Mouse (Mus musculus) liver, adult 2 months (tissue): ENCODE data around the gene Dennd2a. TPM values are rescaled to one million over a fixed set of nuclear protein-coding genes. Genes with fewer than 3 reads are reported as not detected.

Experiments
- DNase-seq: peaks from one replicate; pipeline ENCODE4 v3.0.0-alpha.2; 2011; ENCODE audit warnings: low read depth, low spot score; ENCODE audit errors: extremely low read depth
- H3K27ac ChIP-seq: fragments of 200-500 bp; replicated peaks from 2 replicates; pipeline ENCODE4 v1.5.1; 2012; ENCODE audit warnings: low read depth, mild to moderate bottlenecking, control low read depth, inconsistent platforms, low read length; ENCODE audit not compliant: insufficient read depth
- H3K27me3 ChIP-seq: fragments of 200-500 bp; 2 replicates; pipeline ENCODE4 v1.6.1; 2012; ENCODE audit warnings: mild to moderate bottlenecking, moderate library complexity, low read length, inconsistent platforms; ENCODE audit not compliant: control insufficient read depth, insufficient read depth
- H3K36me3 ChIP-seq: fragments of 200-500 bp; 2 replicates; pipeline ENCODE4 v1.6.1; 2012; ENCODE audit warnings: low read length, inconsistent platforms; ENCODE audit not compliant: control insufficient read depth, insufficient read depth
- H3K4me1 ChIP-seq: fragments of 200-500 bp; 2 replicates; pipeline ENCODE4 v1.6.1; 2011; ENCODE audit warnings: low read length; ENCODE audit not compliant: control insufficient read depth, insufficient read depth
- H3K4me3 ChIP-seq: fragments of 200-500 bp; 2 replicates; pipeline ENCODE4 v1.5.1; 2011; ENCODE audit warnings: low read depth, mild to moderate bottlenecking, control low read depth, low read length, moderate library complexity; ENCODE audit not compliant: insufficient read depth
- H3K79me2 ChIP-seq: fragments of 200-500 bp; 2 replicates; pipeline ENCODE4 v1.6.1; 2012; ENCODE audit warnings: inconsistent platforms, mild to moderate bottlenecking, low read length, moderate library complexity; ENCODE audit not compliant: control insufficient read depth, insufficient read depth
- H3K9ac ChIP-seq: fragments of 200-500 bp; 2 replicates; pipeline ENCODE4 v1.6.1; 2012; ENCODE audit warnings: low read depth, mild to moderate bottlenecking, control low read depth, inconsistent platforms, low read length
- CTCF ChIP-seq: fragments of 200-500 bp; IDR thresholded peaks from 2 replicates; pipeline ENCODE4 v1.5.1; 2011; ENCODE audit warnings: low read depth, low read length, control low read depth
- POLR2A ChIP-seq: fragments of 200-500 bp; IDR thresholded peaks from 2 replicates; pipeline ENCODE4 v1.6.1; 2011; ENCODE audit warnings: low read length, control low read depth; ENCODE audit not compliant: insufficient read depth; ENCODE audit errors: extremely low read depth
- WGBS: fragments of 180-500 bp; shearing (Covaris S2); methylation state at CpG from one replicate; pipeline ENCODE4 v1.1.7; 2018; 5-methylcytosine and 5-hydroxymethylcytosine counted together
- polyA plus RNA-seq: library from polyadenylated mRNA; depleted of rRNA; stranded (reverse); fragments of >200 nt; gene quantifications from 2 replicates; pipeline ENCODE4 v1.2.3, GENCODE M21; 2012
- total RNA-seq: library from RNA; depleted of rRNA; stranded (reverse); fragments of >200 nt; gene quantifications from 2 replicates; pipeline ENCODE4 v1.2.3, GENCODE M21; 2014

Gene Dennd2a
- total and polyA plus RNA-seq, 2 experiments = 1.3 to 2.0 TPM

- TF ChIP-seq CTCF (no peak), POLR2A (no peak)
- 69% methylated on average over 6 of the region's 6 CpGs for WGBS
- Histone ChIP-seq H3K9ac (no peak overlapping the region), H3K4me1 (no peaks in the 10 kb centered on the region), H3K4me3 (no peak overlapping the region), H3K27me3 (no peaks in the 10 kb centered on the region), H3K36me3 (no peaks in the 10 kb centered on the region), H3K79me2 (no peaks in the 10 kb centered on the region), H3K27ac (peak overlapping the region; percentile 65; the same call in 1 of the 2 replicates)
- no peak for DNase-seq
Observed at GRCm38 (mm10) chr6:39515739-39516131, 41.9 kb downstream of the Dennd2a start.

DNA sequence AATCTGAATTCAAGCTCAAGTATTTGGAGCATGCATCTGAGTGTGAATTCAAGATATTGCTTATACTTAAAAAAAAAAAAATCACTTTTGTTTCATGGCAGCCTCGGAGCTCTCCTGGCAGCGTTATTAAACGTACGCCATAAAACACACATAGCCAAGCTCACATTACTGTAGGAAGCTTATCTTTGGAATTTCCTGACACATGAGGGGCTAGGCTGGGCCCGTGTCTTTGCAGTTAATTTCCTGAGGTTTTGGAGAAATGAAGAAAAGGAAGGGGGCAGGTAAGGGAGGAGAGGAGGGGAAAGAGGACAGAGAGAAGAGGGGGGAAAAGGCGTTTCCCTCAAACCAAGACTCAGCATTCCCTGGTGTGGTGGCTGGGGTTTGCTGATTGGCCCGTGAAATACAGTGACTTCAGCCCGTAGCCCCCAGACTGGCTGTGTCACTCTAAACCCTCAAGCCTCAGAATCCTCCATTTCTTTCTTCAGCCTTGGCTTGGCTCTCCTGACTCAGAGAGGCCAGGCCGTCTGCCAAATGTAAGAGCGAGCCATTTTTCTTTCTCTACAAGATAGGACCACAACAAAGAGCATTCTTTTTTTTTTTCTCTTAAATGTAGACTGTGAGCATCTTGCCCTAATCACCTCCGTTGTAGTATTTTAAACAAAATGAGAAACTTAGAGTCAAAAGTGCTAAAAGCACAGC lies 42.5 kb downstream of the Dennd2a start:
- H3K4me3 ChIP-seq = no peak overlapping the region
- no peaks in the 10 kb centered on the region for H3K27me3 ChIP-seq
- H3K36me3 ChIP-seq = no peaks in the 10 kb centered on the region
- 73% methylated on average over 11 of the region's 11 CpGs for WGBS
- H3K27ac ChIP-seq = 0 out of 2 replicates have a peak overlapping the region, but pooled peaks have one; percentile 10
- H3K4me1 ChIP-seq = no peaks in the 10 kb centered on the region
- TF ChIP-seq CTCF (no peak), POLR2A (no peak)
- DNase-seq = no peak
- H3K9ac ChIP-seq = peak overlapping the region; percentile 26; the same call in 1 of the 2 replicates
- no peaks in the 10 kb centered on the region for H3K79me2 ChIP-seq

DNA sequence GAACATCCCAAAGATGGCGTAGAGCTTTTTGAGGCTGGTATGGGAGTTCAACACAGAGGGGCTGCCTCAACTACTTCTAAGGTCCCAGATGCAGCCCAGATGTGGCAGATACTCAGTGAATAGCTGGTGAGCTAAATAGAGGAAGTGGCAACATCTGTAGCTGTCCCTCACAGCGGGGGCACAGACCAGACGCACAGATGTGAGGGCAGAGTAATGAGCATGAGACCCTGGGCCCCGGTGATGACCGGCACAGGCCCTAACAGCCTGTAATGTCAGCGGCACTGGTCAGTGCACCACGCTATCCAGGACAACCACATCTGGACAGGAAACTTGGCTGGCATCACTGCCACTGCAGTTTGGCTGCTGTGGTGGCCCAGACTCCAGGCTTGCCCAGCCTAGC lies 54.2 kb downstream of the Dennd2a start:
- Histone ChIP-seq H3K27me3 (no peaks in the 10 kb centered on the region), H3K4me3 (no peak overlapping the region), H3K36me3 (no peaks in the 10 kb centered on the region), H3K79me2 (no peaks in the 10 kb centered on the region), H3K27ac (no peak overlapping the region), H3K9ac (no peak overlapping the region), H3K4me1 (no peaks in the 10 kb centered on the region)
- TF ChIP-seq CTCF (no peak), POLR2A (no peak)
- DNase-seq = no peak
- 93% methylated on average over 7 of the region's 7 CpGs for WGBS

GRCm38 (mm10) chr6:39497165-39497564 lies 60.5 kb downstream of the Dennd2a start:
- DNase-seq = no peak
- 94% methylated on average over 4 of the region's 4 CpGs for WGBS
- TF ChIP-seq POLR2A = no peak
- no peak for TF ChIP-seq CTCF
- Histone ChIP-seq H3K36me3 (peaks cover 1% of the 10 kb centered on the region; the same call in 1 of the 2 replicates), H3K27me3 (no peaks in the 10 kb centered on the region), H3K27ac (no peak overlapping the region), H3K9ac (no peak overlapping the region), H3K4me1 (no peaks in the 10 kb centered on the region), H3K79me2 (no peaks in the 10 kb centered on the region), H3K4me3 (no peak overlapping the region)

- Histone ChIP-seq H3K27me3 (no peaks in the 10 kb centered on the region; the same call in 1 of the 2 replicates), H3K36me3 (peaks cover 2% of the 10 kb centered on the region; the same call in 1 of the 2 replicates), H3K4me1 (no peaks in the 10 kb centered on the region), H3K4me3 (no peak overlapping the region), H3K79me2 (no peaks in the 10 kb centered on the region), H3K9ac (no peak overlapping the region), H3K27ac (peak overlapping the region; percentile 30; the same call in 1 of the 2 replicates)
- no peak for DNase-seq
- WGBS = 78% methylated on average over 12 of the region's 12 CpGs
- TF ChIP-seq POLR2A = no peak
Observed at GRCm38 (mm10) chr6:39493129-39493714, 64.4 kb downstream of the Dennd2a start.

- TF ChIP-seq CTCF (no peak), POLR2A (no peak)
- WGBS = 88% methylated on average over 4 of the region's 4 CpGs
- H3K27me3 ChIP-seq = no peaks in the 10 kb centered on the region; the same call in 1 of the 2 replicates
- H3K9ac ChIP-seq = no peak overlapping the region
- no peak overlapping the region for H3K4me3 ChIP-seq
- H3K27ac ChIP-seq = no peak overlapping the region
- H3K79me2 ChIP-seq = no peaks in the 10 kb centered on the region
- no peaks in the 10 kb centered on the region for H3K4me1 ChIP-seq
- H3K36me3 ChIP-seq = peaks cover 2% of the 10 kb centered on the region; the same call in 1 of the 2 replicates
- DNase-seq = no peak
Observed at GRCm38 (mm10) chr6:39492161-39492560, 65.5 kb downstream of the Dennd2a start.
